22 mouse cellular contexts compared by ENCODE assay signal in genomic region chr7:34669336-34669735, GRCm38 (mm10). TPM values are rescaled to one million over a fixed set of nuclear protein-coding genes. Genes with fewer than 3 reads are reported as not detected.
DNase-seq lines count a peak whose midpoint lies in the region; ATAC-seq and TF ChIP-seq lines count a peak whose summit lies in the region.
"Had no signal": no experiment of that assay in that cellular context is flagged by ENCODE, and none has a peak within 500 bp of the region (broad histone marks: within the 10 kb centered on the region; RNA-seq: fewer than 3 reads in every experiment).

No protein-coding gene starts in this region.

- peaks cover 6% of the 10 kb centered on the region; the same call in 1 of the 2 replicates for H3K4me1 ChIP-seq in heart, embryonic 13.5 days
- H3K4me1 ChIP-seq in stomach, embryonic 15.5 days: 0 out of 2 replicates have a peak, but pooled peaks cover 2% of the 10 kb centered on the region
- H3K4me1 ChIP-seq in stomach, postnatal 0 days (replicated peaks; ENCODE audit: control insufficient read depth, insufficient read depth): no peaks in the 10 kb centered on the region
- no peaks in the 10 kb centered on the region for H3K4me1 ChIP-seq in thymus, adult 2 months (replicated peaks; ENCODE audit: control insufficient read depth, insufficient read depth, low read length)
- H3K4me1 ChIP-seq: embryonic facial prominence, embryonic 15.5 days; lung, embryonic 15.5 days had no signal

- no peak for ATAC-seq in heart, embryonic 13.5 days (ENCODE audit: extremely low read depth, insufficient number of reproducible peaks, low FRiP score, low TSS enrichment)
- no peak for ATAC-seq in stomach, embryonic 15.5 days (ENCODE audit: insufficient read depth, low FRiP score, low read depth)
- ATAC-seq in stomach, postnatal 0 days (ENCODE audit: low FRiP score, low TSS enrichment): no peak

- H3K27me3 ChIP-seq in heart, embryonic 13.5 days (replicated peaks): peaks cover 26% of the 10 kb centered on the region
- peaks cover 18% of the 10 kb centered on the region for H3K27me3 ChIP-seq in stomach, embryonic 15.5 days (replicated peaks)
- no peaks in the 10 kb centered on the region for H3K27me3 ChIP-seq in stomach, postnatal 0 days (ENCODE audit: control insufficient read depth, insufficient read depth, low read length)
- no peaks in the 10 kb centered on the region for H3K27me3 ChIP-seq in thymus, adult 2 months (ENCODE audit: control insufficient read depth, insufficient read depth, low read length)

- H3K9me3 ChIP-seq in heart, embryonic 13.5 days: no peaks in the 10 kb centered on the region
- H3K9me3 ChIP-seq in stomach, embryonic 15.5 days: no peaks in the 10 kb centered on the region
- H3K9me3 ChIP-seq in stomach, postnatal 0 days (ENCODE audit: control insufficient read depth, low read length): no peaks in the 10 kb centered on the region
- H3K9me3 ChIP-seq: embryonic facial prominence, embryonic 15.5 days; hindbrain, embryonic 12.5 days; lung, embryonic 15.5 days had no signal

- H3K27ac ChIP-seq in heart, embryonic 13.5 days (replicated peaks): no peak overlapping the region
- H3K27ac ChIP-seq in stomach, embryonic 15.5 days: no peak overlapping the region
- no peak overlapping the region for H3K27ac ChIP-seq in stomach, postnatal 0 days (replicated peaks)
- no peak overlapping the region for H3K27ac ChIP-seq in thymus, adult 2 months (ENCODE audit: control insufficient read depth, insufficient read depth, low read length)
- H3K27ac ChIP-seq: embryonic facial prominence, embryonic 15.5 days; gastrocnemius, adult 2 months; hindbrain, embryonic 12.5 days; liver, embryonic 14.5 days; lung, embryonic 15.5 days; macrophage had no signal

- intact Hi-C loops in heart, postnatal 25 days (cut with DNase I): no loop called here

- TF ChIP-seq EP300 in stomach, postnatal 0 days (optimal IDR thresholded peaks at IDR 0.05): no peak

- 12% methylated on average over 9 of the region's 9 CpGs for WGBS in heart, embryonic 13.5 days
- 18% methylated on average over 9 of the region's 9 CpGs for WGBS in stomach, embryonic 15.5 days
- 20% methylated on average over 9 of the region's 9 CpGs for whole genome bisulfite sequencing in stomach, postnatal 0 days
- 44% methylated on average over 9 of the region's 9 CpGs for WGBS in thymus, adult 2 months

- DNase-seq in heart, postnatal 25 days (ENCODE audit: low spot score): no peak
- DNase-seq in stomach, postnatal 0 days (ENCODE audit: low spot score): no peak
- DNase-seq in ZHBTc4 (ENCODE audit: low read depth, low spot score): peak; percentile 97
- DNase-seq in thymus, adult 2 months: no peak
- no peak for DNase-seq in frontal cortex, postnatal 36 days (ENCODE audit: low spot score in 2 of 2)
- DNase-seq: adrenal gland, postnatal 10 days; cerebellum, adult 9-10 months; gastrocnemius, adult 2 months; retina, postnatal 1 day; right cerebral cortex, postnatal 4 days; thymus, postnatal 25 days had no signal

- TF ChIP-seq CTCF in stomach, postnatal 0 days (IDR thresholded peaks at IDR 0.05; ENCODE audit: low read depth): no peak
- no peak for TF ChIP-seq CTCF in thymus, adult 2 months (IDR thresholded peaks at IDR 0.05; ENCODE audit: borderline replicate concordance, control insufficient read depth, extremely low read depth, insufficient read depth, low read length, poor library complexity)

- no peak overlapping the region for H3K9ac ChIP-seq in heart, embryonic 13.5 days
- H3K9ac ChIP-seq in stomach, embryonic 15.5 days: no peak overlapping the region
- no peak overlapping the region for H3K9ac ChIP-seq in stomach, postnatal 0 days (ENCODE audit: low read length)
- H3K9ac ChIP-seq: embryonic facial prominence, embryonic 15.5 days; hindbrain, embryonic 12.5 days; liver, embryonic 14.5 days; lung, embryonic 15.5 days had no signal

- H3K4me2 ChIP-seq in heart, embryonic 13.5 days: peak overlapping the region; percentile 9; the same call in 1 of the 2 replicates
- 0 out of 2 replicates have a peak overlapping the region, but pooled peaks have one; percentile 13 for H3K4me2 ChIP-seq in stomach, embryonic 15.5 days
- no peak overlapping the region for H3K4me2 ChIP-seq in stomach, postnatal 0 days (replicated peaks; ENCODE audit: low read depth)
- H3K4me2 ChIP-seq: embryonic facial prominence, embryonic 15.5 days; hindbrain, embryonic 12.5 days; lung, embryonic 15.5 days; midbrain, embryonic 11.5 days had no signal

- no peak overlapping the region for H3K4me3 ChIP-seq in heart, embryonic 13.5 days
- H3K4me3 ChIP-seq in stomach, embryonic 15.5 days (replicated peaks): no peak overlapping the region
- no peak overlapping the region for H3K4me3 ChIP-seq in stomach, postnatal 0 days (ENCODE audit: low read depth, low read length)
- no peak overlapping the region for H3K4me3 ChIP-seq in thymus, adult 2 months (ENCODE audit: control insufficient read depth, insufficient read depth, low read length)
- H3K4me3 ChIP-seq: embryonic facial prominence, embryonic 15.5 days; gastrocnemius, adult 2 months; hindbrain, embryonic 12.5 days; lung, embryonic 15.5 days had no signal

- no peaks in the 10 kb centered on the region for H3K36me3 ChIP-seq in heart, embryonic 13.5 days
- no peaks in the 10 kb centered on the region for H3K36me3 ChIP-seq in stomach, embryonic 15.5 days
- no peaks in the 10 kb centered on the region for H3K36me3 ChIP-seq in stomach, postnatal 0 days (ENCODE audit: control insufficient read depth, insufficient read depth, low read length)
- no peaks in the 10 kb centered on the region for H3K36me3 ChIP-seq in thymus, adult 2 months (ENCODE audit: control insufficient read depth, insufficient read depth, low read length)
- H3K36me3 ChIP-seq: embryonic facial prominence, embryonic 15.5 days; hindbrain, embryonic 12.5 days; lung, embryonic 15.5 days had no signal

- no peak for TF ChIP-seq POLR2A in thymus, adult 2 months (IDR thresholded peaks at IDR 0.05; ENCODE audit: control insufficient read depth, extremely low read depth, insufficient read depth, low read length, poor library complexity)

RNA-seq across cellular contexts. Expression of gene Kctd15, which starts 12.8 kb away (rescaled TPM):
- 6.5 and 6.7 TPM in 2 replicates for polyA plus RNA-seq in heart, embryonic 13.5 days (2015; fragmentation: Nextera tagmentation; extraction: Ambion mirVana)
- 1 to 10 TPM; 2.8 to 3.8 TPM for total RNA-seq in heart, postnatal 25 days (2021)
- polyA plus RNA-seq in stomach, embryonic 15.5 days (2015; fragmentation: Nextera tagmentation; extraction: Ambion mirVana): 19.2 and 20.3 TPM in 2 replicates
- polyA plus RNA-seq in stomach, postnatal 0 days (2015; fragmentation: Nextera tagmentation; extraction: Ambion mirVana): 17.5 and 17.9 TPM in 2 replicates
- polyA plus RNA-seq in thymus, adult 2 months (2012; rRNA removed): 11.9 and 14.2 TPM in 2 replicates
- total RNA-seq: common myeloid progenitor, adult 5-6 weeks; granulocyte monocyte progenitor cell, adult 5-6 weeks; neutrophil, adult 5-6 weeks had no signal
- polyA plus RNA-seq: macrophage had no signal
